Mouse (Mus musculus) cerebellum, adult 2 months (tissue): ENCODE results near the gene Hoxa5.

Experiments
- CTCF ChIP-seq: fragments of 200-500 bp; IDR thresholded peaks from 2 replicates; pipeline ENCODE4 v1.5.1; 2011; ENCODE audit warnings: low read depth, mild to moderate bottlenecking, control low read depth, low read length, moderate library complexity, borderline replicate concordance; ENCODE audit not compliant: insufficient read depth
- POLR2A ChIP-seq: fragments of 200-500 bp; IDR thresholded peaks from 2 replicates; pipeline ENCODE4 v1.6.1; 2011; ENCODE audit warnings: low read length, control low read depth, borderline replicate concordance; ENCODE audit not compliant: insufficient read depth

DNA sequence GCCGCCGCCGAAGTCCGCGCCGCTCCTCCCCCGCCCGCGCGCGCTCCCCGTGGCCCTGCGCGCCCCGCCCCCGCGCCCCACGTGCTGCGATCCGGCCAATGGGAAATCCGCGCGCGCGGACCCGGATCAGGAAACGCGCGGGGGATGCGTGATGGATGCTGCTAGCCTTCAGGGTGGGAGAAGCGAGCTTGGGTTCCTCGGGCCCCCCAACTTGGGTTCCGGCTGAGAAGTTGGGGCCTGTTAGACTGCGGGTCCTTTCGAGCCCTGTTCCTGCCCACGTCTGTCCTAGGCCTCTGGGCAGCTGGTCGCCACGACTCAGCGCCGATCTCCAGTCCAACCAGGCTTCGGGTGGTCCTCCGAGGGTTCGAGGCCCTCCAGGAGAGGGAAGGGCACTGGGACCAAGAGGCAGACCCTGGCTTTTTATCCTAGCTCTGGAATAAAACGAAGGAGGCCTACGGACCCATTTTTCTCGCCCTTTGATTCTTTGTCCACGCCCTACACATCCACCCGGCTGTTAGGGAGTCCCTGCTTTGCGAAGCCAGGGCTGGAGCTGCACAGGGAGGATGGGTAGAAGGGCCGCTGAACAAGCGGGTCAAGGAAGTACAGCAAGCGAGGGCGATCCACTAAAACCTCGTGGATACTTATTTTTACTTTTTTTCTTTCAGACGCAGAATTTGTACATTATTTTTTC is 12.4 kb downstream of the Hoxa5 start:
- TF ChIP-seq CTCF (no peak), POLR2A (no peak)
